Mouse (Mus musculus) thymus, postnatal 0 days (tissue): ENCODE results near the gene Olfr78. TPM values are rescaled to one million over a fixed set of nuclear protein-coding genes. Genes with fewer than 3 reads are reported as not detected.

Experiments
- DNase-seq: peaks from one replicate; pipeline ENCODE4 v3.0.0-alpha.2; 2015; ENCODE audit warnings: low spot score
- polyA plus RNA-seq: library from polyadenylated mRNA; unstranded; fragments of >200 nt; fragmentation: Nextera tagmentation; extraction: Ambion mirVana; gene quantifications from 2 replicates; pipeline ENCODE4 v1.2.1, GENCODE M21; 2015

The Olfr78 gene
- 0.05 and 0.10 TPM in 2 replicates for polyA plus RNA-seq

GRCm38 (mm10) chr7:102759266-102759665 lies at the start of gene Olfr78, which contains the start of gene Olfr560:
Olfr78 (minus strand) TSS chr7:102759471.
Olfr560 (minus strand) TSS chr7:102759366.
- no peak for DNase-seq

GRCm38 (mm10) chr7:102803180-102803579 lies 43.9 kb upstream of the Olfr78 start, which contains the start of gene Olfr564:
Olfr564 (plus strand) TSS chr7:102803480.
- DNase-seq = no peak

- no peak for DNase-seq
Observed at GRCm38 (mm10) chr7:102770921-102771320, 11.7 kb upstream of the Olfr78 start, which contains the start of gene Olfr561. Olfr561 (plus strand) TSS chr7:102771221.

- DNase-seq = no peak
Observed at GRCm38 (mm10) chr7:102752086-102752485, 7.2 kb downstream of the Olfr78 start.

- no peak for DNase-seq
Observed at GRCm38 (mm10) chr7:102737705-102738104, 21.6 kb downstream of the Olfr78 start.

GRCm38 (mm10) chr7:102733793-102734192 lies 25.5 kb downstream of the Olfr78 start:
- no peak for DNase-seq

- DNase-seq = no peak
Observed at GRCm38 (mm10) chr7:102727391-102727790, 31.9 kb downstream of the Olfr78 start, which contains the start of gene Olfr559. Olfr559 (minus strand) TSS chr7:102727491.

- no peak for DNase-seq
Observed at GRCm38 (mm10) chr7:102718970-102719369, 40.3 kb downstream of the Olfr78 start, which contains the start of gene Olfr33. Olfr33 (minus strand) TSS chr7:102719070.

GRCm38 (mm10) chr7:102701915-102702314 lies 57.4 kb downstream of the Olfr78 start, which contains the start of gene Olfr558:
Olfr558 (plus strand) TSS chr7:102702215.
- DNase-seq = no peak

GRCm38 (mm10) chr7:102698461-102698860 lies 60.8 kb downstream of the Olfr78 start:
- no peak for DNase-seq

- DNase-seq = peak; percentile 53
Observed at GRCm38 (mm10) chr7:102695358-102696125, 63.7 kb downstream of the Olfr78 start, which contains the start of gene Olfr557. Olfr557 (plus strand) TSS chr7:102695910.

Other genes starting within 250 kb of the Olfr78 start
- gene Olfr547, start 224.7 kb downstream of the Olfr78 start, polyA plus RNA-seq = not detected in 2 replicates
- gene Olfr548-ps1, start 218.6 kb downstream of the Olfr78 start, polyA plus RNA-seq = not detected in 2 replicates
- gene Olfr549, start 209.6 kb downstream of the Olfr78 start, polyA plus RNA-seq = not detected in 2 replicates
- 3.0 and 3.9 TPM in 2 replicates for gene Trim21, start 194.0 kb downstream of the Olfr78 start, polyA plus RNA-seq
- gene Olfr550, start 188.0 kb downstream of the Olfr78 start, polyA plus RNA-seq = 0.26 TPM in 1 of 2 replicates, not detected in the other
- gene Olfr551, start 167.6 kb downstream of the Olfr78 start, polyA plus RNA-seq = not detected in 2 replicates
- gene Olfr552, start 161.7 kb downstream of the Olfr78 start, polyA plus RNA-seq = not detected in 2 replicates
- gene Olfr553, start 141.3 kb downstream of the Olfr78 start, polyA plus RNA-seq = not detected in 2 replicates
- gene Olfr554, start 121.0 kb downstream of the Olfr78 start, polyA plus RNA-seq = not detected in 2 replicates
- not detected in 2 replicates for gene Olfr555, start 100.6 kb downstream of the Olfr78 start, polyA plus RNA-seq
- not detected in 2 replicates for gene Olfr556, start 94.6 kb downstream of the Olfr78 start, polyA plus RNA-seq
- 8.1 and 8.6 TPM in 2 replicates for gene Trim68, start 72.1 kb downstream of the Olfr78 start, polyA plus RNA-seq
- gene Olfr557, start 63.6 kb downstream of the Olfr78 start, polyA plus RNA-seq = not detected in 2 replicates
- 0.37 and 0.38 TPM in 2 replicates for gene Olfr558, start 57.3 kb downstream of the Olfr78 start, polyA plus RNA-seq
- not detected in 2 replicates for gene Olfr33, start 40.4 kb downstream of the Olfr78 start, polyA plus RNA-seq
- gene Olfr559, start 32.0 kb downstream of the Olfr78 start, polyA plus RNA-seq = not detected in 2 replicates
- not detected in 2 replicates for gene Olfr560, start 105 bp downstream of the Olfr78 start, polyA plus RNA-seq
- not detected in 2 replicates for gene Olfr561, start 11.8 kb upstream of the Olfr78 start, polyA plus RNA-seq
- gene Olfr564, start 44.0 kb upstream of the Olfr78 start, polyA plus RNA-seq = not detected in 2 replicates
- gene Olfr566, start 99.3 kb upstream of the Olfr78 start, polyA plus RNA-seq = not detected in 2 replicates
- gene Olfr568, start 117.7 kb upstream of the Olfr78 start, polyA plus RNA-seq = not detected in 2 replicates
- not detected in 2 replicates for gene Olfr569, start 131.4 kb upstream of the Olfr78 start, polyA plus RNA-seq
- gene Olfr570, start 135.1 kb upstream of the Olfr78 start, polyA plus RNA-seq = not detected in 2 replicates
- gene Olfr571, start 158.1 kb upstream of the Olfr78 start, polyA plus RNA-seq = not detected in 2 replicates
- gene Olfr572, start 164.9 kb upstream of the Olfr78 start, polyA plus RNA-seq = not detected in 2 replicates
- gene Olfr573-ps1, start 183.1 kb upstream of the Olfr78 start, polyA plus RNA-seq = not detected in 2 replicates
- not detected in 2 replicates for gene Olfr574, start 189.0 kb upstream of the Olfr78 start, polyA plus RNA-seq
- gene Olfr575, start 199.3 kb upstream of the Olfr78 start, polyA plus RNA-seq = not detected in 2 replicates
- not detected in 2 replicates for gene Olfr576, start 203.2 kb upstream of the Olfr78 start, polyA plus RNA-seq
- not detected in 2 replicates for gene Olfr577, start 216.5 kb upstream of the Olfr78 start, polyA plus RNA-seq
- not detected in 2 replicates for gene Olfr578, start 229.9 kb upstream of the Olfr78 start, polyA plus RNA-seq